Mouse (Mus musculus) bone marrow, adult 2 months (tissue): ENCODE data around the gene Pik3c2b.

Source experiments
- CTCF ChIP-seq: fragments of 200-500 bp; IDR thresholded peaks from 2 replicates; pipeline ENCODE4 v1.5.1; 2011; ENCODE audit warnings: low read length, control low read depth; ENCODE audit not compliant: control insufficient read depth, insufficient read depth
- POLR2A ChIP-seq: fragments of 200-500 bp; IDR thresholded peaks from 2 replicates; pipeline ENCODE4 v1.6.1; 2011; ENCODE audit warnings: low read depth, mild to moderate bottlenecking, control low read depth, low read length, borderline replicate concordance; ENCODE audit not compliant: control insufficient read depth

GRCm38 (mm10) chr1:133138401-133138800, 92.9 kb downstream of the Pik3c2b start:
- TF ChIP-seq CTCF: no peak
- TF ChIP-seq POLR2A: no peak
